Mouse (Mus musculus): ENCODE measurements around the gene Fam3c. TPM values are rescaled to one million over a fixed set of nuclear protein-coding genes. Genes with fewer than 3 reads are reported as not detected.

The Fam3c gene
- total RNA-seq (2021), result 10 to 100 TPM; 34.9 to 38.1 TPM

- DNase-seq, result peak; percentile 98
Observed at GRCm38 (mm10) chr6:22356086-22356507, at the start of gene Fam3c. TSS of gene Fam3c (minus strand) at chr6:22356243.

GRCm38 (mm10) chr6:22405021-22405420 is 49.0 kb upstream of the Fam3c start:
- DNase-seq, result no peak

- DNase-seq, result no peak
Observed at GRCm38 (mm10) chr6:22403736-22404135, 47.7 kb upstream of the Fam3c start.

GRCm38 (mm10) chr6:22403317-22403716 is 47.3 kb upstream of the Fam3c start:
- DNase-seq, result no peak

- DNase-seq, result no peak
Observed at GRCm38 (mm10) chr6:22402548-22403164, 46.6 kb upstream of the Fam3c start.

GRCm38 (mm10) chr6:22402037-22402436 is 46.0 kb upstream of the Fam3c start:
- DNase-seq, result no peak

- DNase-seq, result no peak
Observed at GRCm38 (mm10) chr6:22398079-22398774, 42.2 kb upstream of the Fam3c start.

GRCm38 (mm10) chr6:22395207-22395606 is 39.2 kb upstream of the Fam3c start:
- no peak for DNase-seq

GRCm38 (mm10) chr6:22390654-22391365 is 34.8 kb upstream of the Fam3c start:
- no peak for DNase-seq

GRCm38 (mm10) chr6:22385254-22385870 is 29.3 kb upstream of the Fam3c start:
- no peak for DNase-seq

GRCm38 (mm10) chr6:22380269-22380668 is 24.2 kb upstream of the Fam3c start:
- DNase-seq, result no peak

GRCm38 (mm10) chr6:22379831-22380230 is 23.8 kb upstream of the Fam3c start:
- DNase-seq, result no peak

GRCm38 (mm10) chr6:22378462-22378861 is 22.4 kb upstream of the Fam3c start:
- no peak for DNase-seq

- DNase-seq, result no peak
Observed at GRCm38 (mm10) chr6:22374791-22375190, 18.7 kb upstream of the Fam3c start.

GRCm38 (mm10) chr6:22373476-22373875 is 17.4 kb upstream of the Fam3c start:
- no peak for DNase-seq

GRCm38 (mm10) chr6:22366977-22367376 is 10.9 kb upstream of the Fam3c start:
- DNase-seq, result no peak

- DNase-seq, result no peak
Observed at GRCm38 (mm10) chr6:22363590-22363989, 7.5 kb upstream of the Fam3c start.

- no peak for DNase-seq
Observed at GRCm38 (mm10) chr6:22361941-22362340, 5.9 kb upstream of the Fam3c start.

GRCm38 (mm10) chr6:22359019-22359418 is 3.0 kb upstream of the Fam3c start:
- no peak for DNase-seq

GRCm38 (mm10) chr6:22357351-22357750 is 1.3 kb upstream of the Fam3c start:
- no peak for DNase-seq

- no peak for DNase-seq
Observed at GRCm38 (mm10) chr6:22355396-22356085, 502 bp downstream of the Fam3c start.

- DNase-seq, result no peak
Observed at GRCm38 (mm10) chr6:22354675-22355074, 1.4 kb downstream of the Fam3c start.

- DNase-seq, result no peak
Observed at GRCm38 (mm10) chr6:22354031-22354430, 2.0 kb downstream of the Fam3c start.
